Mouse (Mus musculus) bone marrow, adult 2 months (tissue): ENCODE measurements around the gene Ubash3a. TPM values are rescaled to one million over a fixed set of nuclear protein-coding genes. Genes with fewer than 3 reads are reported as not detected.
"Not testable (repeated sequence)": the region's sequence is repeated elsewhere in the genome, so short reads cannot be mapped to it uniquely, and the experiment has no call there.

Experiments
- H3K27ac ChIP-seq: fragments of 200-500 bp; 2 replicates; pipeline ENCODE4 v1.5.1; 2012; ENCODE audit warnings: low read depth, mild to moderate bottlenecking, control low read depth, inconsistent platforms, low read length; ENCODE audit not compliant: control insufficient read depth, poor library complexity, insufficient read depth
- H3K4me1 ChIP-seq: fragments of 200-500 bp; 2 replicates; pipeline ENCODE4 v1.6.1; 2011; ENCODE audit warnings: low read length; ENCODE audit not compliant: control insufficient read depth, insufficient read depth
- H3K4me3 ChIP-seq: fragments of 200-500 bp; replicated peaks from 2 replicates; pipeline ENCODE3; 2011; ENCODE audit warnings: mild to moderate bottlenecking, low read depth, low read length, control low read depth; ENCODE audit not compliant: control insufficient read depth
- CTCF ChIP-seq: fragments of 200-500 bp; IDR thresholded peaks from 2 replicates; pipeline ENCODE4 v1.5.1; 2011; ENCODE audit warnings: low read length, control low read depth; ENCODE audit not compliant: control insufficient read depth, insufficient read depth
- POLR2A ChIP-seq: fragments of 200-500 bp; IDR thresholded peaks from 2 replicates; pipeline ENCODE4 v1.6.1; 2011; ENCODE audit warnings: low read depth, mild to moderate bottlenecking, control low read depth, low read length, borderline replicate concordance; ENCODE audit not compliant: control insufficient read depth
- WGBS: fragments of 180-500 bp; shearing (Covaris S2); methylation state at CpG from one replicate; pipeline ENCODE4 v1.1.7; 2018; 5-methylcytosine and 5-hydroxymethylcytosine counted together
- polyA plus RNA-seq: library from polyadenylated mRNA; stranded (reverse); fragments of >200 nt; gene quantifications from 2 replicates; pipeline ENCODE4 v1.2.4, GENCODE M21; 2011; ENCODE audit warnings: low replicate concordance; ENCODE audit not compliant: missing spikeins, insufficient read depth, insufficient read length

The Ubash3a gene
- polyA plus RNA-seq, 1 experiment = 13.0 TPM

- Histone ChIP-seq H3K27ac (peak overlapping the region; percentile 20), H3K4me3 (no peak overlapping the region), H3K4me1 (peaks cover 17% of the 10 kb centered on the region)
- TF ChIP-seq CTCF (no peak), POLR2A (no peak)
- WGBS = 65% methylated on average over 7 of the region's 7 CpGs
These were observed 58.8 kb downstream of the Ubash3a start for GRCm38 (mm10) chr17:31266321-31266950.

- WGBS = 73% methylated on average over 4 of the region's 4 CpGs
- peaks cover 17% of the 10 kb centered on the region for H3K4me1 ChIP-seq
- no peak overlapping the region; the same call in 1 of the 2 replicates for H3K27ac ChIP-seq
- H3K4me3 ChIP-seq = no peak overlapping the region
- no peak for TF ChIP-seq POLR2A
- TF ChIP-seq CTCF = no peak
These were observed 59.5 kb downstream of the Ubash3a start for GRCm38 (mm10) chr17:31267138-31267537.

GRCm38 (mm10) chr17:31267603-31268002 lies 59.9 kb downstream of the Ubash3a start:
- 79% methylated on average over 6 of the region's 6 CpGs for WGBS
- TF ChIP-seq CTCF = no peak
- no peak for TF ChIP-seq POLR2A
- H3K4me1 ChIP-seq = peaks cover 17% of the 10 kb centered on the region
- H3K4me3 ChIP-seq = no peak overlapping the region
- H3K27ac ChIP-seq = no peak overlapping the region

- Histone ChIP-seq H3K4me1 (peaks cover 17% of the 10 kb centered on the region), H3K27ac (peak overlapping the region; percentile 47; the same call in 1 of the 2 replicates), H3K4me3 (no peak overlapping the region)
- WGBS = 75% methylated on average over 1 of the region's 1 CpGs
- TF ChIP-seq CTCF = no peak
- TF ChIP-seq POLR2A = no peak
These were observed 60.3 kb downstream of the Ubash3a start for GRCm38 (mm10) chr17:31268016-31268415.

GRCm38 (mm10) chr17:31269761-31270160 lies 62.1 kb downstream of the Ubash3a start:
- Histone ChIP-seq H3K4me3 (no peak overlapping the region), H3K27ac (no peak overlapping the region; the same call in 1 of the 2 replicates), H3K4me1 (peaks cover 14% of the 10 kb centered on the region)
- 75% methylated on average over 2 of the region's 2 CpGs for WGBS
- no peak for TF ChIP-seq POLR2A
- no peak for TF ChIP-seq CTCF

- no peak for TF ChIP-seq POLR2A
- no peak for TF ChIP-seq CTCF
- H3K4me3 ChIP-seq = peak overlapping the region; percentile 36
- no peak overlapping the region; the same call in 1 of the 2 replicates for H3K27ac ChIP-seq
- peaks cover 13% of the 10 kb centered on the region for H3K4me1 ChIP-seq
- WGBS = 79% methylated on average over 4 of the region's 4 CpGs
These were observed 62.6 kb downstream of the Ubash3a start for GRCm38 (mm10) chr17:31270246-31270645.

GRCm38 (mm10) chr17:31270736-31271135 lies 63.1 kb downstream of the Ubash3a start:
- not testable (repeated sequence) for H3K4me3 ChIP-seq, H3K27ac ChIP-seq
- H3K4me1 ChIP-seq = peaks cover 13% of the 10 kb centered on the region
- WGBS = 58% methylated on average over 8 of the region's 8 CpGs

GRCm38 (mm10) chr17:31271136-31271851 lies 63.6 kb downstream of the Ubash3a start:
- Histone ChIP-seq H3K4me1 (peaks cover 9% of the 10 kb centered on the region), H3K4me3 (no peak overlapping the region), H3K27ac (no peak overlapping the region)
- TF ChIP-seq CTCF (no peak), POLR2A (no peak)
- 17% methylated on average over 3 of the region's 7 CpGs for WGBS
